Mouse (Mus musculus) left cerebral cortex, adult 8-10 months (tissue): ENCODE results near the gene Wfikkn2. TPM values are rescaled to one million over a fixed set of nuclear protein-coding genes. Genes with fewer than 3 reads are reported as not detected.

Source experiments
- DNase-seq, 2 experiments: peaks; one replicate each; pipeline ENCODE4 v3.0.0; 2022; ENCODE audit warnings: low spot score in 2 of 2
- total RNA-seq, 4 experiments: library from RNA; stranded (reverse); gene quantifications; 2 replicates each; pipeline ENCODE4 v1.2.4; 2022

The Wfikkn2 gene
- total RNA-seq, 4 experiments from 2014 or later, result 2.1 to 3.0 (median 2.5) TPM

- DNase-seq, result no peak
Measured at GRCm38 (mm10) chr11:94265134-94265785, 19.5 kb upstream of the Wfikkn2 start.

GRCm38 (mm10) chr11:94261585-94262370, 16.0 kb upstream of the Wfikkn2 start:
- DNase-seq, result no peak

DNA sequence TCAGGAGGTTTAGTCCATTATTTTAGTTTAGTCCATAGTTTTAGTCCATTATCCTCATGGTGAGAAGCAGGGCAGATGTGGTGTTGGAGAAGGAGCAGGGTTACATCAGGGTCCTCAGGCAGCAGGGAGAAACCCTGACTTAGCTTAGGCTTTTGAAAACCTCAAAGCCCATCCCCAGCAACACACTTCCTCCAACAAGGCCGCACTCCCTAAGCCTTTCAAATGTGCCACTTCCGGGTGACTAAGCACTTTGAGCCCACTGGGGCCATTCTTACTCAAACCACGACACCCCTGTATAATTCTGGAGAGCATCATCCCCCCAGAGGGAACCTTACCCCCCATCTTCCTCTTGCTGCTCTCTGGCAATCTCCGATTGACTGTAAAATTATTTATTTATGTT, 14.0 kb upstream of the Wfikkn2 start:
- DNase-seq, result no peak

DNA sequence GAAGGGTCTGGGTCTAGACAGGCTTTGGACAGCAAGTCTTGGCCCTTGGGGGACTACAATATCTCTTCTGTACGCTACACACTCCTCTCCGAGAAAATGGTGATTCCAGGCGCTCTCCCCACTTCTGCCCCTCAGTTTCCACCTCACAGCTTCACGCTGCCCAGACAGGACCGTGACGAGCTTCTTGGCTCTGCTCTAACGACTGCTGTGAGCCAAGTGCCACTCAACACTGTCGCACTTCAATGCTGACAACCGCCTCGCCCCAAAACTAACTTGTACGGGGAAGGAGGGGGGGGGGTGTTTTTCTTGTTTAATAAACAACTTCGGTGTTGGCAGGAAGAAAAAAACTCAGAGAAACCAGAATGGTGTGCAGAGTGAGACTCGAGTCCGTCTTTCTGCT, 12.2 kb upstream of the Wfikkn2 start:
- no peak for DNase-seq

- DNase-seq, result no peak
Measured at GRCm38 (mm10) chr11:94255733-94256132, 9.9 kb upstream of the Wfikkn2 start.

DNA sequence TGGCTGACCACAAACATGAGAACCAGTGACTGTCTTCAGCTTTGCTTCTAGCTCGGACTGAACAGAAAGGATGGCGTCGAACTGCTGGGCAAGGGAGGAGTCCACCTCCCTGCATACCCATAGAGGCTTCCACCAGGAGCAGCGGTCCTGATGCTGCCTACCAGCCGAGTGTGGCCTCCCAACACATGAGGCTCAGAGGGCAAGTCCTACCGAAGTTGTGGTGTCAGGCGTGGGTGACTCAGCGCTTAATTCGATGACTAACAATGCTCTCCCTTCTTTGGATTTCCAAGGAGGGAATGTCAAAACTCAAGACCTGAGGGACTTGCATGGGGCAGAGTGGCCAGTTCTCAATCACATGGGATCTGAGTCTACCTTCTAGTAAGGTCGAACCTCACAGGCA, 7.9 kb upstream of the Wfikkn2 start:
- no peak for DNase-seq

GRCm38 (mm10) chr11:94253156-94253555, 7.4 kb upstream of the Wfikkn2 start:
- no peak for DNase-seq

GRCm38 (mm10) chr11:94246789-94247061, 920 bp upstream of the Wfikkn2 start:
- no peak for DNase-seq

DNA sequence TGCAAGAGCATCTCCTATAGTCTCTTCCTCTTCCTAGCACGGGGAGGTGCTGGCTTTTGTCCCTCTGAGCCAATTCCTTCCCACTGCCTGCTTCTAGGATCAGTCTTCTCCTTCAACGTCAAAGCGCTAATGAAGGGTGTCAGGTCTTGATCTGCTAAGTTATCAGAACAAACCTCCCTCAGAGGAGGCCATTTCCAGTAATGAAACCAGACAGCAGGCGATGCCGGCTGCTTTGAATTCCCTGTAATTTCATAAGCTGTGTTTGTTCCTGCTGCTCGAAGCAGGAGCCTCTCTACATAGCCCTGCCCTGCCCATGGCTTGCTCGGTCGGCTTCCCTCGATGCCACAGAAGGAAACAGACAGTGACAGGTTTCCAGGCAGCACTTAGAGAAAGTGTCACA, 1.4 kb downstream of the Wfikkn2 start:
- DNase-seq, result no peak

- DNase-seq, result no peak
Measured at GRCm38 (mm10) chr11:94243422-94244180, 2.2 kb downstream of the Wfikkn2 start.

GRCm38 (mm10) chr11:94242760-94243421, 2.9 kb downstream of the Wfikkn2 start:
- no peak for DNase-seq

GRCm38 (mm10) chr11:94239706-94240105, 6.1 kb downstream of the Wfikkn2 start:
- no peak for DNase-seq

DNA sequence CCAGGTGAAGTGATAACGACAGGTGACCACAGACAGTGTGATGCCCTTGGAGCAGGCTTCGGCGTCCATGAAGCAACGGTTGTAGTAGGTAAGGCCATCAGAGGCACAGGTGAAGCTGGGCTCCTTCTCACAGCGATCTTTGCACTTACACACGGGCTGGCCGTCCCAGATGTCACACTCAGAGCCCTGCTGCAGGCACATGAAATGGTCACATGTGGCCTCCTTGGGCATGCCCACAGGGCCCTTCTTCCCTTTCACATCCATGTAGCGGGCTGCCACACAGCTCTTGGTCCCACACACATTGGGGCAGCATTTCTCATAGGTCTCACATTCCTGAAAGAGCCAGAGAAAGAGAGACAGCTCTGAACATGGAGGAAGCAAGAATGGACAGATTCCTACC, 7.0 kb downstream of the Wfikkn2 start:
- no peak for DNase-seq

DNA sequence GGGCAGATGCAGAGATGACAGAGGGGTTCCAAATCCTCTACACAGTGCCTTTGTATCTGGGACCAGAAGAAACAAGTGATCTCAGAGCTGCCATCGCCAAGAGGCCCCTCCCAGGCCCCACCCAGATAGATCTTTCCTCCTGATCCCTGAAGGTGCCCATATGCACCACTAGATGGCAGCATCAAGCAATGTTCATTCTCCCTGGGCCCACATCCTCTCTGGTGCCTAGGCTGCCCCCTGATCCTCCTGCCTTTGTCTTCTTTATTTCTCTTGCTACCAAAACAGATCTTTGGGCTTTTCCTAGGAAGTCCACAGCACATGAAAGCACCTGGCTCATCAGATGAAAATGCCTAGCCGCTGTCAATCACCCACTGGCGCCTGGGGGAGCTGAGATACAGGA, 9.7 kb downstream of the Wfikkn2 start:
- peak in 1 of 2 experiments; percentile 69 for DNase-seq

GRCm38 (mm10) chr11:94234857-94235256, 10.9 kb downstream of the Wfikkn2 start:
- no peak for DNase-seq

DNA sequence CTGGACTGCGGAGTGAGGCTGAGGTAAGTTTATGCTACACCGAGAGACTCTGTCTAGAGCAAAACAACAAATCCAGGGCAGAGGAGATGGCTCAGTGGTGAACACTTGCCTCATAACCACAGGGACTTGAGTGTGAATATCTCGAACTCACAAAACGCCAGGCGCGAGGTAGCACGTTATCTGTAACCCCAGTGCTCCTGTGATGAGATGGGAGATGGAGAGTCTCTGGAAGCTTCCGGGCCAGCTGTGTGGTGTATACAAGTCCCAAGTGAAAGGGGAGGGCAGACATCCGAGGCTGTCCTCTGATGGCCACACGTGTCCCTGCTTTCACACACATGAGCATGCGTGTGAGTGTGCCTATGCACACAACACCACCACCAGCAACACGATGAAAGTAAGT, 11.4 kb downstream of the Wfikkn2 start:
- DNase-seq, result no peak

DNA sequence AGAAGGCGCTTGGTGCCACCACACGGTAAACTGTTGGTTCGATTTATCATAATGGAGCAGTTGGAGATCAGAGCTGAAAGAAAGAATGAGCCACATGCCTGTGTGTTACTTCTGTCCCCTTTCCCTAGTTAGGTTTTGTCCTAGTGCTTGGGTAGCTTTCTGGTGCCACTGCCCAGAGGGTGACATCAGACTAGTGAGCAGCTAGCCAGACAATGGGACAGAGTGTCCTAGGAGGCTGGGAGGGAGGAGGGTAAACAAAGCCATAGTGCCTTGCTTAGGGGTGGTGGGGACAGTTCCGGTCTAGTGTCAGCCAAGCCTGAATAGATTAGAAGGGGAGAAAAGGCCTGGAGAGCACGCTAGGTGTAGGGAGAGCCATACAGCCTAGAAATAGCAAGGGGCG, 12.4 kb downstream of the Wfikkn2 start:
- DNase-seq, result peak in 1 of 2 experiments; percentile 61

GRCm38 (mm10) chr11:94231821-94232552, 13.8 kb downstream of the Wfikkn2 start:
- DNase-seq, result peak in 1 of 2 experiments; percentile 62

- DNase-seq, result no peak
Measured at GRCm38 (mm10) chr11:94230244-94230643, 15.6 kb downstream of the Wfikkn2 start.

DNA sequence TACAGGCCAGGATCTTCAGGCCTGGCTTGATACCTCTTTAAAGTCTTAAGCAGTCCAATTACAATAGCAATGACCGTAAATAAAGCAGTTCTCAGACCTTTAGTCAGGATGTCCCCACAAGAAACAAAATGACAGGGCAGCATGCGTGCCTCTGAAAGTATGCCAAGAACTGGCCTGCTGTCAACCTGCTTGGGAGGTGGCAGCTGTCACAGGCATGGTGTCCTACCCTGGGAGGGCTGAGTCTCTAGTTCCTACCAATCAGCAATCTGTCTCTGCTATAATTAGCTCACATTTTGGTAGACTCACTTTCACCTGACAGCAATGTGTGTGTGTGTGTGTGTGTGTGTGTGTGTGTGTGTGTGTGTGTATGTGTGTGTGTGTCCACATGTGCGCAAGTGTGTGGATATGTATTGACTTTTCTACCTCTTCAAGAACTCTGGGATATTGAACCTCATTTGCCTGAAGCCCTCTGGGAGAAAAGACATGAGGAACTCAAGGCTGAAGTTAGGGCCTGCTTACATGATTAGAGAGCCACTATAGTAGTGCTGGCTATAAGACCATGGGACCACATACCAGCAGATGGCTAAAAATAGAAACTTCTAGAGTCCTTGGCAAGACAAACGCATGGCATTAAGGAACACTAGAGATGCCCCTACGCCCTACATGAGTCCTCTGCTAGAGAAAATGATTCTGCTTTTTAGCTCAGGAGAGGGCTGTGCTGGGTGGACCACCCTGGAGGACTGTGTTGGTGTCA, 16.4 kb downstream of the Wfikkn2 start:
- DNase-seq, result no peak
